Mouse (Mus musculus): ENCODE measurements around the gene Tnip1.

DNA sequence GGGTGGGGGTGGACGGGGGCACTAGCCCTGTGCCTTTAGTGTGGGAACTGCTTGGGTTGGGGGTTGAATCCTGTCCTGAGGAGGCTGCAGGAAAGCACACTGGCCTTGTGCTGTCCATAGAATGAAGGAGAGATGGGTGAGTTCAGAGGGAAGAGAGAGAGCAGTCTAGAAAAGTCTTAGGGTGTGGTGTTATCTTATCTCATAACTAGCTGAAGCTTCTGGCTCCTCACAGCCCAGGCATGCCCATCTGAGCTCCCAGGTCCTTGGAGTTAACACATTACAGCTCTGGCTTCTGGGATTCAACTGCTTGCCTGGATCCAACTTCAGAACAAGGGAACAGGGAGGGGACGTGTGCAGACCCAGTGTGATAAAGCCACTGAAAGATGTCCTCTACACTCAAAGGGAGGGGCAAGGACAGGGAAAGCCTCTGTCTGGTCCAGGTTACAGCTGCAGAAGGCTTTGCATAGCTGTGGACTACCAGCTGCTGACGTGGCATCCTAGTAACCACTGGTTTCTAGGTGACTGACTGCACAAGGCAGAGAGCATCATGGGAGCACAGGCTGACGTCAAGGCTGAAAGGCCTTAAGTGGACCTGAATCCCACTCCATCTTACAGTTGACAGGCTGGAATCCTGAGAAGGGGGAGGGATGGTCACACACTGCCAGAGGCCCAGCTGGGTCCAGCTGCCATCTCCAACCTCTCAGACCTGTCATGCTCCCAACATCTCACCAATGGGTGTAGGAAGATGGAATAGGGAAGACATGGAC is 58.6 kb downstream of the Tnip1 start:
- TF ChIP-seq CTCF (IDR thresholded peaks at IDR 0.05; ENCODE audit: borderline replicate concordance, control insufficient read depth, extremely low read depth, insufficient read depth, low read length, poor library complexity) = no peak
- no peak for TF ChIP-seq POLR2A (IDR thresholded peaks at IDR 0.05; ENCODE audit: control insufficient read depth, extremely low read depth, insufficient read depth, low read length, poor library complexity)
